Mouse (Mus musculus) heart, adult 8-10 months (tissue): ENCODE measurements around the gene Dync1li1. TPM values are rescaled to one million over a fixed set of nuclear protein-coding genes. Genes with fewer than 3 reads are reported as not detected.
A peak's percentile ranks its signal among the peaks of the same experiment; 100 is the strongest.

ENCODE experiments used
- DNase-seq: peaks from one replicate; pipeline ENCODE4 v3.0.0; 2022; ENCODE audit warnings: low spot score
- total RNA-seq, 4 experiments: library from RNA; stranded (reverse); gene quantifications; 2 replicates each; pipeline ENCODE4 v1.2.4; 2022

Gene Dync1li1
- total RNA-seq, 4 experiments from 2014 or later = 57.3 to 70.2 (median 66.2) TPM

DNA sequence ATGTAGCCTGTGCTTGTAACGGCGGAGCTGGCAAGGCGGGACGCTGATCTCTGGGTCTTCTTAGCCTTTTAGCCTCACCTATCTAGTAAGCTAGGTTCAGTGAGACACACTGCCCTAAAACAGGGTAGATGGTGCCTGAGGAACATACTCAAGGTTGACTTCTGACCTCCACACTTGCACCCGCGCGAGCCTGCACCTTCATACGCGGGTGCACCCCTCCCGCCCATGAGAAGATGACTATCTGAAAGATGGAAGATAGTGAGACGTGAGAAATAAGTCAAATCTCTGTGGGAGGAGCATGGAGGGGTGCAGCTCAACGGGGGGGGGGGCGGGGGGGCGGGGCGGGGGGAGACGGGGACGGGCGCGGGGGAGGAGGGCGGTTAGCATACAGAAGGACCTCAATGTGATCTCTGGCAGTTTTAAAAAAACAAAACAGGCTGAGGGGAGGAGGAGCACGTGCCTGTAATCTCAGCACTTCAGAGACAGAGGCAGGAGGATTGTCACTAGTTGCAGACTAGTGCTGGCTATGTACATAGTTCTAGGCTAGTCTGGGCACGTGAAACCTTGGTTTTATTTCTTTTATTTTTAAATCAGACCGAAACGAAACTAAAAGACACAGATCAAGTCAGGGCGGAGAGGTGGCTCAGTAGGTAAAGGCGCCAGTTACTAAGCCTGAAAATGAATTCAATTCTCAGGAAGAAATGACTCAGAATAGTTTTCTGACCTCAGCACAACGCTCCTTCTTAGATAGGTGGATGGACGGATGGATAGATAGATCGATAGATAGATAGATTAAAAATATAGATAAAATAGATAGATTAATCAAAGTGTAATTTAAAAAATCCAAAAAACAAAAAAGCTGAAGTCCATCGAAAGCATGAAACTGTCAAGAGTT is 41.6 kb downstream of the Dync1li1 start:
- no peak for DNase-seq

DNA sequence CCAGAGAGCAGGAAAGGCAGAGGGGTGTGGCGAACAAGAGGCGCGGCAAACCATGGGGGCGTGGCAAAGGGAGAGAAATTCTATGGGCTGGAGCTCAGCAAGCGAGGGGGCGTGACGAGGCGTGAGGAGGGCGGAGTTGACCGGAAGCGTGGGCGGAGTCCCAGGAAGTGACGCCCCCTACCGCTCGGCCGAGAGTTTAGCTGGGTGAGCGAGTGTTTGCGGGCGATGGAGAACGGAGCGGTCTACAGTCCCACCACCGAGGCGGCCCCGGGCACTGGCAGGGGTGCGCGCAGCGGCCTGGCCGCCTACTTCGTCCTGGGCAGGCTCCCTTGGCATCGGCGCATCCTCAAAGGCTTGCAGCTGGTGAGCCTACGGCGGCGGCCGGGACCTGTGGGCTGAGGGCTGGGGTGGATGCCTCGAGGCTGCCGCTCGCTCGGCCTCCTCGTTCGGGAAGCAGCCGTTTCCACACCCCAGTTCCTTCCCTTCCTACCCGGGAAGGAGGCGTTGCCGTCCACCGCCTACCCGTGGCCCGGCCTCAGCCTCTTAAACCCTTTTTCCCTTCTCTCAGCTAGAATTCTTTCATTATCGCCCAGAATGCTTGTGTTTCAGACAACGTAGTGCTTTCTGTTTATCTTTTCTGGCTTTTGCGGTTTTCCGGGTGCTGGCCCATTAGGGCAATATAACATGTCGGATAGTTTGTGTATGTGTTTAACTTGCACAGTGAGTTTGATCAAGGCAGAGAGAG is 42.6 kb downstream of the Dync1li1 start, which contains the start of gene Cmtm6:
TSS of gene Cmtm6 (plus strand) at position 106 of the 745 bp plus-strand sequence.
- DNase-seq = peak; percentile 98

DNA sequence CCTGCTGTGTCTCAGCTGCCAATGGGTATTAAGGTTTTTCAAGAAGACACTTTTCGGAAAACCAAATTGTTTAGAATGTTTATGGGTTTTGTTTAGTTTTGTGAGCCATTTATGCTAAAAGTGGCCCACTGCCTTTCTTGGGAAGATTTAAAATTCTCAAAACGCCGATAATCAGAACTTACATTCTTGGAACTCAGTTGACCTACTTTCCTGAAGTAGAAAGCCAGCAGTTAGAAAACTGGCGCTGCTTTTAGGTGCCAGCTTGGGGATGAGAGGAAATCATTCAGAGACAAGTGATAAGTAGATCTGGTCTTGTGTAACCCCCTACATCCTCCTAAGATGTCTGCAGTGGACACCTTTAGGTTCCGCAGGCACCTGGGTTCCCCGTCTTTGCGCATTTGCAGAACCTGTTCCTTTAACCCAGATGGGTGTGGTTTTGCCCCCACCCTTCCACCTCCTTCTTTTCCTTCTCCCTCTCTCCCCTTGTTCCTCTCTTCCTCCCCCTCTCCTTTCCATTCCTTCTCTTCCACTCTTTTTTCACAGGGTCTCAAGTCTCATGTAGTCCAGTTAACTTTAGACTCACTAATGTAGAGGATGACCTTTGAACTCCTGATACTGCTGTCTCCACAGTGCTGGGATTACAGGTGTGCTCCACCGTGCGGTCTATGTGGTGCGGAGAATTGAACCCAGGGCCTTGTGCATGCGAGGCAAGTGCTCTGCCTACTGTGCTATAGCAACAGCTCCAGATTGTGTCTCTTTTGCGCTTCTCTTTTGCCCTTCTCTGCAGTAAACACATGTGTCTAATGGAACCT is 43.5 kb downstream of the Dync1li1 start:
- no peak for DNase-seq

DNA sequence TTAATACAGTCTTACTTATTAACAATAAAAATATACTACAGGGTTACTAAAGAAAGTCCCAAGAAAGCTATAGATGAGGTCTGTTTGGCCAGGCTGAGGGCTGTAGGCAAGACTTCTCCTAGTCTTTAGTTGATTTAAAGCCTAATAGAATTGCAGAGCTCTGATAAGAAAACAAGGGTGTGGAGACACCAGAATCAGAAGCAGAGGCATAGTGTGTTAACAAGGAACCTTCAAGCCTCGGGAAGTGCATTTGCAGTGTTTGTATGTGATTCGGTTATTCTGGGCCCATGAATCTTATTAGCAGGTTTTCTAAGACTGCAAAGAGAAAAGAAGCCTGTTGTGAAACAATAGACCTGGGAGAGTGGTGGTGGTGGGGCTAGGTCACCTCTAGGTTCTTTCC is 44.6 kb downstream of the Dync1li1 start:
- DNase-seq = no peak

DNA sequence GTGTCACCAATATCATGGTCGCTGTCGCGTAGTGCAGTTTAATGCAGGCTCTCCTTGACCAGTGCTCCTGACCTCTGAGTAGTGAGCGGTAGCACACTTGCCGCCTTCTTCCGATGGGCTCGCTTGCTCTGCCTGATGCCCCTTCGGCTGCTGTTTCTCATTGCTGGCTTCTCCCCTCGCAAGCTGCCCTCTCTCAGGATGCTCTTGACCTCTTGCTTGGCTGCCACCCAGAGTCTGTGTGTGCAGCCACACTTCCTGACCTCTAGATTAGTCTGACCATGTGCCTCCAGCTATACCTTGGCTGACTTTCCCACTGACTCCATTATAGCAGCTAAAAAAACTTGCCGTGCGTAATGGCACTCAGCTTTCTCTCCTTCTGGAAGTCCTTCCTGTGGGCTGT is 47.9 kb downstream of the Dync1li1 start:
- peak; percentile 47 for DNase-seq

GRCm38 (mm10) chr9:114740336-114740735 is 51.7 kb downstream of the Dync1li1 start:
- DNase-seq = no peak

GRCm38 (mm10) chr9:114742731-114743130 is 54.1 kb downstream of the Dync1li1 start:
- DNase-seq = peak; percentile 42

GRCm38 (mm10) chr9:114745163-114745562 is 56.6 kb downstream of the Dync1li1 start:
- DNase-seq = no peak

DNA sequence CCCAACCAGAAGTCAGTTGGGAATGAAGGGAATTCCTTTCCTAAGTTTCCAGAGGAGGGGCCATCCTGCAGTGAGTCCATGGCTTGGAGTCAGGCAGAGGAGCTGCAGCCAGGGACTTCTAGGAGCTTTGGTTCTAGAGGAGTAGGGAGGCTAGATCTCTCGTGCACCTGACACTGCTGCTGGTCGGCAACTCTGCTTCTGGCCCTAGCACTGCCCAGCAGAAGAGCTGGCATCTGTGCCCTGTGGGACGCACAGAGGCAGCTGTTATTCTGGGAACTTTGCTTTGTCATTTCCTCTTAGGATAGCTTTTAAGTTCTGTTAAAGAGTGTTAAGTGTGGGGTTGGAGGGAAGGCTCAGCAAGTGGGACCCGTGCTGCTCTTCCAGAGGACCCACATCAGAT is 57.1 kb downstream of the Dync1li1 start:
- no peak for DNase-seq

GRCm38 (mm10) chr9:114747012-114747411 is 58.4 kb downstream of the Dync1li1 start:
- no peak for DNase-seq

DNA sequence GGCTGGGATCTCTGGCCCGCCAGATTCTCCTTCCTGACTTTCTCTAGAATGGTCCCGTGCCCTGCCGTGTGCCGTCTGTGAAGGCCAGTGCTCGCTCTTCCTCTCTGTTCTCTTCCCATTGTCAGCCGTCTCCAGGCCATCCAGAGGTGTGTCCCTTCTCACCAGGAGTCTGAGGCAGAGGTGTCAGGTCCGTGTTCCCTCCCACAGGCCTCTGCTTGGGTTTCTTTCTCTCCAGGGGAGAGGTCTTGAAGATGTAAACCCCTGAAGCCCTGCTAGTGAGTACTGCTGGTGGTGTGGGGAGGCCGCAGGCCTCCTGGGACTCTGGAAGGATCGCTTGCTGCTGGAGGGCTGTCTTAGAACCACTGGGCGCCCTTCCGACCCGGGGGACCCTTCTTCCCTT is 58.9 kb downstream of the Dync1li1 start:
- DNase-seq = no peak

GRCm38 (mm10) chr9:114751582-114751981 is 63.0 kb downstream of the Dync1li1 start:
- DNase-seq = no peak

DNA sequence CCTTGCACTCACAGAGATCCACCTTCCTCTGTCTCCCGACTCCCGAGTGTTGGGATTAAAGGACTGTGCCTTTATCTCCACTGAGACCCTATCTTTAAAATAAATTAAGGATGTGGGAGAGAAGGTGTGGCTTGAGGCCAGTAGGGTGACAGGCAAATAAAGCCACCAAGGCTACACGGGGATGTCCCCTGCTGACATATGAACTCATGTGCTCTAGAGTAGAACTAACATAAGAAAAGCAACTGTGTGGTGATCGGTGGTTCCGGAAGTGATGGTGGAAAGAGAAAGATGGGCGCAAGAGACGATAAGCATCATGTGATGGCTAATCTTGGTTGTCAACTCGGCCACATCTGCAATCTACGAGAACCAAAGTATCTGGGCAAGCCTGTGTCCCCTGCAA is 63.7 kb downstream of the Dync1li1 start:
- no peak for DNase-seq

DNA sequence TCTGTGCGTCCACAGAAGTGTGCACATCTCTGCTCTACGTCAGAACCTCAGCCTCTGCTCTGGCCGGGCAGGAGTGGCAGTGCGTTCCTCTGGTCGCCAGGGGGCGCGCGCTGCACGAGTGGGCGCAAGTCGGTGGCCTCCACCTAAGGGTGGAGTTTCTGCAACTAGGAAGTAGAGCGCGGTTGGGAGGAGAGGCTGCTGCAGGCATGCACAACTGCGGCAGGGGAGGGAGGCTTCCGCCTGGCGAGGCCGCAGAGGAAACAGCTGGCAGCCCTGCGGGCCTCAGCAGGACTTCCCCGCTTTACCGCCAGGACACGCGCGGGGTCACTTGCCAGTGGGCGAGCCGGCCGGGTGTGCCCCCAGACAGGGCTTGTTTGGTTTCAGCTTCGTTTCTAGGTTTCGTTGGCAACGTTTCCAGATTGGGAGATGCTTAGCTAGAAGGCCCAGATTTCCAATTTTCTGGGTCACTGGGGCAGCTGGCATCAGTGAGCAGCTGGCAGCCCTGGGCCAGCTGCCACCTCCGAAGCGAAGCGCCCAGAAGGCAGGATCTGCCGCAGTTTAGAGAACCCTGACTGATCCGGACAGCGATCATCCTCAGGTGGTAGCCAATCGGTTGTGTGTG is 64.4 kb downstream of the Dync1li1 start:
- peak; percentile 94 for DNase-seq

DNA sequence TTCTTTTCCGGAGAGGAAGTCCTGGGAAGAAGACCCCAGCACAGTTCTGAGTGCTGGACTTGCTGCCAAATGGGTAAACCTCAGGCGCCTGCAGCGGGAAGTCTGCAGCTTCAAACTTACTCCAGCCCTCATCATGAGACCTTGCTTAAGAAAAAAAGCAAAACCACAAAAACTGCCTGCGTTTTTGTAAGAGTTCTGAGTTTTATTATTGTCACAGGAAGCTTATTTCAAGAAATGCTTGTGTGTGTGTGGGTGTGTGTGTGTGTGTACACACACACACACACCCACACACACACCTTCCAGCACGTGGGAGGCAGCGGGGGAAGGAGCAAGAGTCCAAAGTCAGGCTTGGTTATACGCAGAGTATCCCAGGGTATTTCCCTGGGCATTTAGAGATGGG is 69.7 kb downstream of the Dync1li1 start:
- DNase-seq = no peak

GRCm38 (mm10) chr9:114758801-114759200 is 70.2 kb downstream of the Dync1li1 start:
- no peak for DNase-seq

DNA sequence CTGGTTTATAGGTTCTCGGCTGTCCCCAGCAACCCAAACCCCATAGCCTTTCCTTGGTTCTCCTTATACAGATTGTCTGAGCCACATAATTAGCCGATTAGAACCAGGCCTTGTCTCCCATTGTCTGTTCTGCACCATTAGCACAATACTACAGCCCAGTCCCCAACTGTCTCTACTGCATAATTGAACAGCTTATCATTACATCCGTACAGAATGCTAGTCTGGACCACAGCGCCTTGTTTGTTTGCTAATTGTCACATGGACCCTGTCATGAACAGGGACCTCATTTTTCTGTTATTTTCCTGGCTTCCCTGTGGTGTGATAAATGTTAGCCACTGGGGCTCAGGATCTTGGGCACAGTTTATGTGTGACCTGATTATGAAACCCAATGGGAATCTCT is 71.3 kb downstream of the Dync1li1 start:
- no peak for DNase-seq

- no peak for DNase-seq
These were observed 71.8 kb downstream of the Dync1li1 start for GRCm38 (mm10) chr9:114760353-114760752.

DNA sequence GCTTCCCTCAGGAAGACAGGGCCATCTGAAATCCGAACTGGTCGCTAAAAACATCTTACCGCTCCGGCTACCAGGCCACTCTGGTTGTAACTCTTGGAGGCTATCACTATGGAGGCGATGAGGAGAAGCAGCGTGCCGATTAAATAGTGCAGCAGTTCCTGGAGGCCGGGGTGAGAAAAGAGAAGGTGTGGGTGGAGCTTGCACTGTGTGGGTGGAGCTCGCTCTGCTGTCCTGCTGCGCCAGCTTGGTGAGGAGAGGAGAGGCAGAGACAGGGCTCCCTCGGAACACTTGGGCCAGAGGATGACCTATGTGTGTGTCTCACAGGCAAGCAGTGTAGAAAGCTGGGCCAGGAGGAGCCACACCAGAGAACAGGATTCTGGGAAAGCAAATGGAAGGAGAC is 73.3 kb downstream of the Dync1li1 start:
- DNase-seq = no peak

DNA sequence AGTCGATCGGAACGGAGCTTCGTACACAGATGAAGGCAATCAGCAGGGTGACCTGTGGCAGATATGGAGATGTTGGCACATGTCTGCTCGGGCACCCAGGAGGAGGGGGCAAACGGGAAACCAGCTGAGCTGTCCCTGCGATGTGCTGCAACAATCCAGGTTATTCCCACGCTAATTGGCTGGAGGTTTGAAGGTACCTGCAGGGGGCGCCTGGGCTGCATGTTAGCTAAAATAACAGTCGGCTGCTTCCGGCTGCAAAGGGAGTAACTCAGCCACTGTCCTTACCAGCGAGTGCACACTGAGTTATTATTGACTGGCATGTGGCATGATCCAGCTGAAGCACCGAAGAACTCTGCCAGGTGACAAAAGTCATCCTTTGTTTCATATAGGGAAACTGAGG is 74.8 kb downstream of the Dync1li1 start:
- DNase-seq = no peak

- no peak for DNase-seq
These were observed 78.4 kb downstream of the Dync1li1 start for GRCm38 (mm10) chr9:114767030-114767429.
